Mouse (Mus musculus): ENCODE data around the gene Mapt. TPM values are rescaled to one million over a fixed set of nuclear protein-coding genes. Genes with fewer than 3 reads are reported as not detected.
"Not testable (repeated sequence)": the region's sequence is repeated elsewhere in the genome, so short reads cannot be mapped to it uniquely, and the experiment has no call there.

The Mapt gene
- polyA plus RNA-seq, 1 experiment: 1.0 TPM

- H3K27me3 ChIP-seq (ENCODE audit: control insufficient read depth, insufficient read depth, low read length): no peaks in the 10 kb centered on the region
- no peaks in the 10 kb centered on the region for H3K4me1 ChIP-seq (ENCODE audit: control insufficient read depth, insufficient read depth, insufficient read length, low read length)
- no peaks in the 10 kb centered on the region for H3K36me3 ChIP-seq (ENCODE audit: control insufficient read depth, insufficient read depth, low read length)
- WGBS: 9% methylated on average over 9 of the region's 9 CpGs
- no peak overlapping the region for H3K27ac ChIP-seq (ENCODE audit: insufficient read depth, low read depth, low read length)
- TF ChIP-seq CTCF (IDR thresholded peaks at IDR 0.05; ENCODE audit: extremely low read depth, insufficient read length, insufficient replicate concordance, low read depth, low read length): peak; percentile 54; the same call in 1 of the 2 replicates
- no peak for TF ChIP-seq POLR2A (IDR thresholded peaks at IDR 0.05; ENCODE audit: low read depth, low read length)
- no peak overlapping the region for H3K4me3 ChIP-seq (ENCODE audit: low read depth, low read length)
These were observed 35.4 kb upstream of the Mapt start for GRCm38 (mm10) chr11:104195791-104196190.

DNA sequence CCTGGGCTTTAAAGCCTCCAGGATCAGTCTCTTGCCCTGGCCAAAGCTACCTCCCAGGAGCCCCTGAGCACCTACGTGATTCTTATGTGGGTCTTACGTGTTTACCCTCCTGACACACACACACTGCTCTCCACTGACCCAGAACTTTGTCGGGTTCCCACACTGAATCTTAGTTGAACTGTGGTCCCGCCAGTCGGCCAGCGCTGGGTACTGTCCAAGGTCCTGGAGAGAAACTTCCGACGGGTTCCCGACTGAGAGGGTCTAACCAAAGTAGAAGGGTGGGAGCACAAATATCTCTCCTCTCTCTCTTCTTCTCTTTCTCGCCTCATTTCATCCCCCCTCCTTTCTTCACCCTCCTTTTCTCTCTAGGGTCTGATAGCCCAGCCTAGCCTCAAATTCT lies 33.3 kb upstream of the Mapt start:
- no peaks in the 10 kb centered on the region for H3K36me3 ChIP-seq (ENCODE audit: control insufficient read depth, insufficient read depth, low read length)
- no peak overlapping the region for H3K27ac ChIP-seq (ENCODE audit: insufficient read depth, low read depth, low read length)
- TF ChIP-seq CTCF (IDR thresholded peaks at IDR 0.05; ENCODE audit: extremely low read depth, insufficient read length, insufficient replicate concordance, low read depth, low read length) (no peak), POLR2A (IDR thresholded peaks at IDR 0.05; ENCODE audit: low read depth, low read length) (no peak)
- no peak overlapping the region for H3K4me3 ChIP-seq (ENCODE audit: low read depth, low read length)
- no peaks in the 10 kb centered on the region for H3K4me1 ChIP-seq (ENCODE audit: control insufficient read depth, insufficient read depth, insufficient read length, low read length)
- H3K27me3 ChIP-seq (ENCODE audit: control insufficient read depth, insufficient read depth, low read length): no peaks in the 10 kb centered on the region
- WGBS: 2% methylated on average over 10 of the region's 10 CpGs

- H3K4me3 ChIP-seq (ENCODE audit: low read depth, low read length): no peak overlapping the region
- H3K36me3 ChIP-seq (ENCODE audit: control insufficient read depth, insufficient read depth, low read length): no peaks in the 10 kb centered on the region
- no peaks in the 10 kb centered on the region for H3K27me3 ChIP-seq (ENCODE audit: control insufficient read depth, insufficient read depth, low read length)
- H3K27ac ChIP-seq (ENCODE audit: insufficient read depth, low read depth, low read length): no peak overlapping the region
- WGBS: 71% methylated on average over 3 of the region's 3 CpGs
- H3K4me1 ChIP-seq (ENCODE audit: control insufficient read depth, insufficient read depth, insufficient read length, low read length): no peaks in the 10 kb centered on the region
- no peak for TF ChIP-seq CTCF (IDR thresholded peaks at IDR 0.05; ENCODE audit: extremely low read depth, insufficient read length, insufficient replicate concordance, low read depth, low read length)
- no peak for TF ChIP-seq POLR2A (IDR thresholded peaks at IDR 0.05; ENCODE audit: low read depth, low read length)
These were observed 27.9 kb upstream of the Mapt start for GRCm38 (mm10) chr11:104203271-104203670.

DNA sequence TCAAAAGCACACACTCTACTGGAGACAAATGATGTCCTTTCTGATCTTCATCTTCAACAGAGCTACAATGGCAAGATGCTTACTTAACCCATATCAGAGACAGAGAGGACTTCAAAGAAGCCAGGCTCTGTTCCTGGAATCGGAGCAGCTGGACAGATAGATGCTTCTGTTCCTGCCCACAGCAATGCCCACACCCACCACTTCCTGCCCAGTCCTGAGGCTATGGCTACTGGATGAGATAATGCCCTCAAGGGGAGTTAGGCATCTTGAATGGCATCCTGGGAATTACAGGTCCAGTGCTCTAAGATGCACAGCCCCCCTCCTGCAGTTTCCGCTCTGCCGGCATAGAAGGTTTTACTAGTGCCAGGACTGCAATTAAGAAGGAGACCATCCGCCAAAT lies 24.6 kb upstream of the Mapt start:
- Histone ChIP-seq H3K27ac (ENCODE audit: insufficient read depth, low read depth, low read length) (no peak overlapping the region), H3K4me1 (ENCODE audit: control insufficient read depth, insufficient read depth, insufficient read length, low read length) (no peaks in the 10 kb centered on the region), H3K27me3 (ENCODE audit: control insufficient read depth, insufficient read depth, low read length) (no peaks in the 10 kb centered on the region), H3K4me3 (ENCODE audit: low read depth, low read length) (no peak overlapping the region), H3K36me3 (ENCODE audit: control insufficient read depth, insufficient read depth, low read length) (no peaks in the 10 kb centered on the region)
- TF ChIP-seq POLR2A (IDR thresholded peaks at IDR 0.05; ENCODE audit: low read depth, low read length) (no peak), CTCF (IDR thresholded peaks at IDR 0.05; ENCODE audit: extremely low read depth, insufficient read length, insufficient replicate concordance, low read depth, low read length) (no peak)
- 77% methylated on average over 4 of the region's 4 CpGs for WGBS

- no peaks in the 10 kb centered on the region for H3K36me3 ChIP-seq (ENCODE audit: control insufficient read depth, insufficient read depth, low read length)
- TF ChIP-seq POLR2A (IDR thresholded peaks at IDR 0.05; ENCODE audit: low read depth, low read length): no peak
- TF ChIP-seq CTCF (IDR thresholded peaks at IDR 0.05; ENCODE audit: extremely low read depth, insufficient read length, insufficient replicate concordance, low read depth, low read length): no peak
- H3K27ac ChIP-seq (ENCODE audit: insufficient read depth, low read depth, low read length): no peak overlapping the region
- no peak overlapping the region for H3K4me3 ChIP-seq (ENCODE audit: low read depth, low read length)
- WGBS: 29% methylated on average over 3 of the region's 3 CpGs
- no peaks in the 10 kb centered on the region for H3K4me1 ChIP-seq (ENCODE audit: control insufficient read depth, insufficient read depth, insufficient read length, low read length)
- H3K27me3 ChIP-seq (ENCODE audit: control insufficient read depth, insufficient read depth, low read length): no peaks in the 10 kb centered on the region
These were observed 22.1 kb upstream of the Mapt start for GRCm38 (mm10) chr11:104209041-104209440.

DNA sequence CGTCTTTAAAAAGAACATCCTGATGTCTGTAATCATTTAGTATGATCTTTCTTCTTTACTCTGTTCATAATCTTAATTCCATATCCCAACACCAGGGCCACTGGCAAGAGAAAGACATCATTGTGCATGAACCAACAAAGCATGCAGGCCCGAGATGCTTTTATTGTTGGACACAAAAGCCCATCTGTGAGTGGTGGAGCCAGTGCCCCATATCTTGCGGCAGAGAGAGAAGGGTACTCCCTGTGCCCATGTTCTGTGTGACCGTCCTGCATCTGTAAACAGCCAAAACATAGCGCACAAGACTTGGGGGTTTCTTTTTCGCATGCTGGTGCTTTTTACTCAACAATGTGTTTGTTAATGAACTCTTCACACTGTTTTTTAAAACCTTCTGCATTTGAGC lies 19.9 kb upstream of the Mapt start:
- Histone ChIP-seq H3K4me1 (ENCODE audit: control insufficient read depth, insufficient read depth, insufficient read length, low read length) (no peaks in the 10 kb centered on the region), H3K36me3 (ENCODE audit: control insufficient read depth, insufficient read depth, low read length) (no peaks in the 10 kb centered on the region), H3K27ac (ENCODE audit: insufficient read depth, low read depth, low read length) (no peak overlapping the region), H3K27me3 (ENCODE audit: control insufficient read depth, insufficient read depth, low read length) (no peaks in the 10 kb centered on the region), H3K4me3 (ENCODE audit: low read depth, low read length) (no peak overlapping the region)
- no peak for TF ChIP-seq CTCF (IDR thresholded peaks at IDR 0.05; ENCODE audit: extremely low read depth, insufficient read length, insufficient replicate concordance, low read depth, low read length)
- no peak for TF ChIP-seq POLR2A (IDR thresholded peaks at IDR 0.05; ENCODE audit: low read depth, low read length)
- 88% methylated on average over 6 of the region's 6 CpGs for WGBS

DNA sequence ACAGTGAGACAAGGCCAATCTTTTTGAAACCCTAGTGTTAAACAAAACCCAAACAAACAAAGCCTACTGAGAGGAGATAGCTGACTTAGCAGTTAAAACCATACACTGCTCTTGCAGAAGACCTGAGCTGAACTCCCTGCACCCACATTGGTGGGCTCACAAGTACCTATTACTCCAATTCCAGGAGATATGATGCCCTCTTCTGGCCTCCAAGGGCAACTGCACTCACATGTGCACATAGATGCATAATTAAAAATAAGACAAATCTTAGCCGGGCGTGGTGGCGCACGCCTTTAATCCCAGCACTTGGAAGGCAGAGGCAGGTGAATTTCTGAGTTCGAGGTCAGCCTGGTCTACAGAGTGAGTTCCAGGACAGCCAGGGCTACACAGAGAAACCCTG lies 17.1 kb upstream of the Mapt start:
- H3K27me3 ChIP-seq (ENCODE audit: control insufficient read depth, insufficient read depth, low read length); H3K36me3 ChIP-seq (ENCODE audit: control insufficient read depth, insufficient read depth, low read length); H3K27ac ChIP-seq (ENCODE audit: insufficient read depth, low read depth, low read length); H3K4me3 ChIP-seq (ENCODE audit: low read depth, low read length); H3K4me1 ChIP-seq (ENCODE audit: control insufficient read depth, insufficient read depth, insufficient read length, low read length): not testable (repeated sequence)
- WGBS: 94% methylated on average over 5 of the region's 5 CpGs

DNA sequence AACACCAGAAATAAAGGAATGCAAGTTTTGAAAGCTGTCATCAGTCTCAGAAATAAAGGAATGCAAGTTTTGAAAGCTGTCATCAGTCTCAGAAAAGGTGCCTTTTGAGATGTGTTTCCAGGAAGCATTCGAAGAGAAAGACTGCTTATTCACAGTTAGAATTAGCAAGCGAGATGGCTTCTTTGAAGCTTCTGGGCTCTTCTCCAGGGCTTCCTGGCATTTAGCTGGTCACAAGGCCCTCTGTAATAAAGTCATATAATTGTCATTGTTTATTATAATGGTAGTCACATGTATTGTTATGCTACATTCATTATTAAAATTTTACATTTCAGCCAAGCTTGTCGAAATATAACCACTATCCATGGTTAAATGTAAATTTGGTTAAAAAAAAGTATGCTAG lies 13.1 kb upstream of the Mapt start:
- Histone ChIP-seq H3K27ac (ENCODE audit: insufficient read depth, low read depth, low read length) (no peak overlapping the region), H3K4me3 (ENCODE audit: low read depth, low read length) (no peak overlapping the region), H3K27me3 (ENCODE audit: control insufficient read depth, insufficient read depth, low read length) (no peaks in the 10 kb centered on the region), H3K36me3 (ENCODE audit: control insufficient read depth, insufficient read depth, low read length) (no peaks in the 10 kb centered on the region), H3K4me1 (ENCODE audit: control insufficient read depth, insufficient read depth, insufficient read length, low read length) (no peaks in the 10 kb centered on the region)
- 71% methylated on average over 3 of the region's 3 CpGs for WGBS
- TF ChIP-seq POLR2A (IDR thresholded peaks at IDR 0.05; ENCODE audit: low read depth, low read length) (no peak), CTCF (IDR thresholded peaks at IDR 0.05; ENCODE audit: extremely low read depth, insufficient read length, insufficient replicate concordance, low read depth, low read length) (no peak)
